Mouse (Mus musculus): Measurements from ENCODE around the gene Zfp653. TPM values are rescaled to one million over a fixed set of nuclear protein-coding genes. Genes with fewer than 3 reads are reported as not detected.
A peak's percentile ranks its signal among the peaks of the same experiment; 100 is the strongest.

Gene Zfp653
- polyA plus RNA-seq, 1 experiment from 2014 or later, result 3.7 TPM

- Histone ChIP-seq H3K9me3 (replicated peaks) (no peaks in the 10 kb centered on the region), H3K27ac (no peak within 1 kb of the TSS), H3K4me3 (replicated peaks) (peak within 1 kb of the TSS; percentile 40), H3K36me3 (peaks cover 1% of the 10 kb centered on the region; the same call in 1 of the 2 replicates), H3K4me2 (peak within 1 kb of the TSS; percentile 68), H3K27me3 (peaks cover 87% of the 10 kb centered on the region), H3K4me1 (replicated peaks) (peaks cover 44% of the 10 kb centered on the region), H3K9ac (no peak within 1 kb of the TSS)
- 2% methylated on average over 26 of the region's 28 CpGs for WGBS (ENCODE audit: insufficient replicate concordance)
- DNase-seq, result no peak
- ATAC-seq (ENCODE audit: low read depth), result no peak
These were observed 19.3 kb downstream of the Zfp653 start, which contains the start of gene Elavl3 for GRCm38 (mm10) chr9:22051958-22052254. Gene Elavl3 (minus strand): TSS chr9:22052023.

GRCm38 (mm10) chr9:22051161-22051957, 19.8 kb downstream of the Zfp653 start:
- Histone ChIP-seq H3K4me3 (replicated peaks) (peak overlapping the region; percentile 40), H3K27me3 (peaks cover 87% of the 10 kb centered on the region), H3K4me1 (replicated peaks) (peaks cover 44% of the 10 kb centered on the region), H3K9ac (no peak overlapping the region), H3K4me2 (peak overlapping the region; percentile 68), H3K9me3 (replicated peaks) (no peaks in the 10 kb centered on the region), H3K36me3 (no peaks in the 10 kb centered on the region), H3K27ac (no peak overlapping the region)
- no peak for ATAC-seq (ENCODE audit: low read depth)
- DNase-seq, result no peak
- WGBS (ENCODE audit: insufficient replicate concordance), result 4% methylated on average over 59 of the region's 67 CpGs

GRCm38 (mm10) chr9:22050351-22050889, 20.8 kb downstream of the Zfp653 start:
- 1% methylated on average over 43 of the region's 43 CpGs for WGBS (ENCODE audit: insufficient replicate concordance)
- ATAC-seq (ENCODE audit: low read depth), result peak; percentile 72
- H3K27me3 ChIP-seq, result peaks cover 81% of the 10 kb centered on the region
- peak; percentile 79 for DNase-seq
- H3K9ac ChIP-seq, result no peak overlapping the region
- H3K4me2 ChIP-seq, result peak overlapping the region; percentile 68
- no peaks in the 10 kb centered on the region for H3K9me3 ChIP-seq (replicated peaks)
- H3K36me3 ChIP-seq, result no peaks in the 10 kb centered on the region
- peak overlapping the region; percentile 40 for H3K4me3 ChIP-seq (replicated peaks)
- no peak overlapping the region for H3K27ac ChIP-seq
- H3K4me1 ChIP-seq (replicated peaks), result peaks cover 41% of the 10 kb centered on the region

- no peaks in the 10 kb centered on the region for H3K9me3 ChIP-seq (replicated peaks)
- peaks cover 35% of the 10 kb centered on the region for H3K4me1 ChIP-seq (replicated peaks)
- DNase-seq, result no peak
- H3K4me2 ChIP-seq, result peak overlapping the region; percentile 68; the same call in 1 of the 2 replicates
- no peak overlapping the region for H3K27ac ChIP-seq
- 49% methylated on average over 4 of the region's 4 CpGs for WGBS (ENCODE audit: insufficient replicate concordance)
- H3K27me3 ChIP-seq, result peaks cover 74% of the 10 kb centered on the region
- ATAC-seq (ENCODE audit: low read depth), result no peak
- no peaks in the 10 kb centered on the region for H3K36me3 ChIP-seq
- H3K4me3 ChIP-seq (replicated peaks), result no peak overlapping the region
- no peak overlapping the region for H3K9ac ChIP-seq
These were observed 21.4 kb downstream of the Zfp653 start for GRCm38 (mm10) chr9:22049721-22050270.

- Histone ChIP-seq H3K27ac (no peak overlapping the region), H3K4me2 (no peak overlapping the region), H3K4me3 (replicated peaks) (no peak overlapping the region), H3K36me3 (no peaks in the 10 kb centered on the region), H3K27me3 (peaks cover 70% of the 10 kb centered on the region), H3K4me1 (replicated peaks) (peaks cover 30% of the 10 kb centered on the region), H3K9me3 (replicated peaks) (no peaks in the 10 kb centered on the region), H3K9ac (no peak overlapping the region)
- ATAC-seq (ENCODE audit: low read depth) (no peak), DNase-seq (no peak)
- 61% methylated on average over 11 of the region's 11 CpGs for WGBS (ENCODE audit: insufficient replicate concordance)
These were observed 21.9 kb downstream of the Zfp653 start for GRCm38 (mm10) chr9:22049315-22049714.

- WGBS (ENCODE audit: insufficient replicate concordance), result 49% methylated on average over 9 of the region's 9 CpGs
- DNase-seq, result no peak
- H3K27me3 ChIP-seq, result peaks cover 50% of the 10 kb centered on the region
These were observed 23.8 kb downstream of the Zfp653 start for GRCm38 (mm10) chr9:22047329-22047728.

GRCm38 (mm10) chr9:22041832-22042231, 29.3 kb downstream of the Zfp653 start:
- no peak overlapping the region for H3K4me3 ChIP-seq (replicated peaks)
- 49% methylated on average over 2 of the region's 2 CpGs for WGBS (ENCODE audit: insufficient replicate concordance)
- ATAC-seq (ENCODE audit: low read depth), result no peak

More at GRCm38 (mm10) chr9:22047329-22047728, 23.8 kb downstream of the Zfp653 start:
- Histone ChIP-seq H3K36me3 (no peaks in the 10 kb centered on the region), H3K4me2 (no peak overlapping the region), H3K27ac (no peak overlapping the region), H3K4me3 (replicated peaks) (no peak overlapping the region), H3K9ac (no peak overlapping the region), H3K9me3 (replicated peaks) (no peaks in the 10 kb centered on the region), H3K4me1 (replicated peaks) (peaks cover 29% of the 10 kb centered on the region)
- ATAC-seq (ENCODE audit: low read depth), result no peak

GRCm38 (mm10) chr9:22037826-22038225, 33.4 kb downstream of the Zfp653 start:
- H3K36me3 ChIP-seq, result no peaks in the 10 kb centered on the region
- WGBS (ENCODE audit: insufficient replicate concordance), result 63% methylated on average over 10 of the region's 10 CpGs
- no peaks in the 10 kb centered on the region for H3K4me1 ChIP-seq (replicated peaks)
- no peak overlapping the region for H3K27ac ChIP-seq
- DNase-seq (no peak), ATAC-seq (ENCODE audit: low read depth) (no peak)
- no peaks in the 10 kb centered on the region for H3K9me3 ChIP-seq (replicated peaks)
- H3K9ac ChIP-seq, result no peak overlapping the region
- no peak overlapping the region for H3K4me3 ChIP-seq (replicated peaks)
- no peaks in the 10 kb centered on the region for H3K27me3 ChIP-seq
- no peak overlapping the region for H3K4me2 ChIP-seq

More at GRCm38 (mm10) chr9:22041832-22042231, 29.3 kb downstream of the Zfp653 start:
- no peak for DNase-seq
- peaks cover 2% of the 10 kb centered on the region; the same call in 1 of the 2 replicates for H3K27me3 ChIP-seq
- no peaks in the 10 kb centered on the region for H3K9me3 ChIP-seq (replicated peaks)
- H3K9ac ChIP-seq, result no peak overlapping the region
- H3K4me2 ChIP-seq, result no peak overlapping the region
- no peak overlapping the region for H3K27ac ChIP-seq
- no peaks in the 10 kb centered on the region for H3K4me1 ChIP-seq (replicated peaks)
- H3K36me3 ChIP-seq, result no peaks in the 10 kb centered on the region

GRCm38 (mm10) chr9:22035300-22036044, 35.7 kb downstream of the Zfp653 start:
- no peak overlapping the region for H3K4me2 ChIP-seq
- H3K36me3 ChIP-seq, result no peaks in the 10 kb centered on the region
- 52% methylated on average over 6 of the region's 6 CpGs for WGBS (ENCODE audit: insufficient replicate concordance)
- H3K9me3 ChIP-seq (replicated peaks), result no peaks in the 10 kb centered on the region
- no peak overlapping the region for H3K4me3 ChIP-seq (replicated peaks)
- H3K4me1 ChIP-seq (replicated peaks), result no peaks in the 10 kb centered on the region
- no peak overlapping the region for H3K9ac ChIP-seq
- no peak for DNase-seq
- ATAC-seq (ENCODE audit: low read depth), result no peak
- no peak overlapping the region for H3K27ac ChIP-seq
- peaks cover 6% of the 10 kb centered on the region; the same call in 1 of the 2 replicates for H3K27me3 ChIP-seq

- Histone ChIP-seq H3K36me3 (no peaks in the 10 kb centered on the region), H3K4me3 (replicated peaks) (no peak overlapping the region), H3K27ac (no peak overlapping the region), H3K9me3 (replicated peaks) (no peaks in the 10 kb centered on the region), H3K4me2 (no peak overlapping the region), H3K27me3 (peaks cover 6% of the 10 kb centered on the region; the same call in 1 of the 2 replicates), H3K9ac (no peak overlapping the region), H3K4me1 (replicated peaks) (peaks cover 10% of the 10 kb centered on the region)
- 76% methylated on average over 9 of the region's 9 CpGs for WGBS (ENCODE audit: insufficient replicate concordance)
- ATAC-seq (ENCODE audit: low read depth) (no peak), DNase-seq (no peak)
These were observed 40.8 kb downstream of the Zfp653 start for GRCm38 (mm10) chr9:22030386-22030785.

- Histone ChIP-seq H3K9ac (no peak overlapping the region), H3K4me2 (no peak overlapping the region), H3K9me3 (replicated peaks) (no peaks in the 10 kb centered on the region), H3K27me3 (peaks cover 10% of the 10 kb centered on the region; the same call in 1 of the 2 replicates), H3K36me3 (no peaks in the 10 kb centered on the region), H3K4me1 (replicated peaks) (peaks cover 14% of the 10 kb centered on the region), H3K27ac (no peak overlapping the region), H3K4me3 (replicated peaks) (no peak overlapping the region)
- 36% methylated on average over 7 of the region's 7 CpGs for WGBS (ENCODE audit: insufficient replicate concordance)
- DNase-seq (no peak), ATAC-seq (ENCODE audit: low read depth) (no peak)
These were observed 42.7 kb downstream of the Zfp653 start for GRCm38 (mm10) chr9:22028467-22028866.

Data from liver, embryonic 13.5 days (tissue).